Mouse (Mus musculus) stomach, embryonic 14.5 days (tissue): ENCODE measurements at regions not wholly inside any gene's neighbourhood (a gene's known extent, or its start where the extent isn't known, plus 50 kb on each side); places are given as distances from the start of the nearest gene placed in this dataset.

Source experiments
- ATAC-seq: fragments of 200-750 bp; cut with Nextera tagmentation; 2 replicates; pipeline ENCODE4 v1.8.0; 2017; ENCODE audit warnings: low read depth, moderate TSS enrichment; ENCODE audit not compliant: insufficient number of reproducible peaks, insufficient read depth, low FRiP score
- H3K27ac ChIP-seq: fragments of 300-500 bp; sonication (generic); 2 replicates; pipeline ENCODE4 v1.5.1; 2014; ENCODE audit warnings: mild to moderate bottlenecking, low read length, moderate library complexity, mixed read lengths
- H3K27me3 ChIP-seq: fragments of 300-500 bp; sonication (generic); 2 replicates; pipeline ENCODE4 v1.6.1; 2014; ENCODE audit warnings: low read length, control low read depth, mixed read lengths; ENCODE audit not compliant: control insufficient read depth, insufficient read depth
- H3K36me3 ChIP-seq: fragments of 300-500 bp; sonication (generic); 2 replicates; pipeline ENCODE4 v1.6.1; 2014; ENCODE audit warnings: mild to moderate bottlenecking, control low read depth, low read length, moderate library complexity, mixed read lengths; ENCODE audit not compliant: control insufficient read depth, insufficient read depth
- H3K4me1 ChIP-seq: fragments of 300-500 bp; sonication (generic); 2 replicates; pipeline ENCODE4 v1.6.1; 2014; ENCODE audit warnings: low read length, control low read depth, mixed read lengths; ENCODE audit not compliant: control insufficient read depth, insufficient read depth
- H3K4me2 ChIP-seq: fragments of 300-500 bp; sonication (generic); replicated peaks from 2 replicates; pipeline ENCODE4 v1.6.1; 2014; ENCODE audit warnings: low read depth, low read length, control low read depth
- H3K4me3 ChIP-seq: fragments of 300-500 bp; sonication (generic); 2 replicates; pipeline ENCODE4 v1.5.1; 2014; ENCODE audit warnings: low read depth, low read length, control low read depth
- H3K9ac ChIP-seq: fragments of 300-500 bp; sonication (generic); replicated peaks from 2 replicates; pipeline ENCODE4 v1.6.1; 2014; ENCODE audit warnings: low read depth, mild to moderate bottlenecking, control low read depth, low read length, moderate library complexity, mixed read lengths
- H3K9me3 ChIP-seq: fragments of 300-500 bp; sonication (generic); 2 replicates; pipeline ENCODE4 v1.6.1; 2016; ENCODE audit warnings: low read depth, low read length, control low read depth; ENCODE audit not compliant: control insufficient read depth
- WGBS: fragments of 180-500 bp; shearing (Covaris S2); extraction: QIAGEN DNeasy Blood & Tissue Kit; methylation state at CpG from one replicate; pipeline ENCODE4 v1.1.7; 2014; 5-methylcytosine and 5-hydroxymethylcytosine counted together

GRCm38 (mm10) chr14:111212929-111213657 is 458.1 kb upstream of the Slitrk6 start:
- Histone ChIP-seq H3K36me3 (no peaks in the 10 kb centered on the region), H3K27me3 (no peaks in the 10 kb centered on the region), H3K4me3 (no peak overlapping the region), H3K4me2 (no peak overlapping the region), H3K4me1 (no peaks in the 10 kb centered on the region), H3K9me3 (no peaks in the 10 kb centered on the region), H3K27ac (no peak overlapping the region), H3K9ac (no peak overlapping the region)
- WGBS, result 79% methylated on average over 4 of the region's 4 CpGs
- no peak for ATAC-seq

- Histone ChIP-seq H3K9me3 (no peaks in the 10 kb centered on the region), H3K27me3 (no peaks in the 10 kb centered on the region), H3K4me2 (no peak overlapping the region), H3K27ac (no peak overlapping the region), H3K36me3 (no peaks in the 10 kb centered on the region), H3K4me1 (no peaks in the 10 kb centered on the region), H3K9ac (no peak overlapping the region), H3K4me3 (no peak overlapping the region)
- WGBS, result 86% methylated on average over 6 of the region's 6 CpGs
- ATAC-seq, result no peak
Observed at GRCm38 (mm10) chr14:111226926-111227325, 448.0 kb upstream of the Slitrk5 start.

- Histone ChIP-seq H3K9me3 (no peaks in the 10 kb centered on the region), H3K4me3 (no peak overlapping the region), H3K27ac (no peak overlapping the region), H3K27me3 (no peaks in the 10 kb centered on the region), H3K9ac (no peak overlapping the region), H3K4me1 (no peaks in the 10 kb centered on the region), H3K4me2 (no peak overlapping the region), H3K36me3 (no peaks in the 10 kb centered on the region)
- 77% methylated on average over 2 of the region's 2 CpGs for WGBS
- ATAC-seq, result no peak
Observed at GRCm38 (mm10) chr14:111239121-111239520, 435.8 kb upstream of the Slitrk5 start.

GRCm38 (mm10) chr14:111249347-111249946 is 425.4 kb upstream of the Slitrk5 start:
- Histone ChIP-seq H3K27me3 (no peaks in the 10 kb centered on the region), H3K4me2 (0 out of 2 replicates have a peak overlapping the region, but pooled peaks have one; percentile 25), H3K36me3 (no peaks in the 10 kb centered on the region), H3K9ac (no peak overlapping the region), H3K9me3 (no peaks in the 10 kb centered on the region), H3K4me3 (no peak overlapping the region), H3K4me1 (no peaks in the 10 kb centered on the region), H3K27ac (no peak overlapping the region)
- peak; percentile 75; the same call in 1 of the 2 replicates for ATAC-seq
- 35% methylated on average over 9 of the region's 9 CpGs for WGBS

- 62% methylated on average over 3 of the region's 3 CpGs for WGBS
- Histone ChIP-seq H3K4me1 (no peaks in the 10 kb centered on the region), H3K4me3 (no peak overlapping the region), H3K36me3 (no peaks in the 10 kb centered on the region), H3K9me3 (no peaks in the 10 kb centered on the region), H3K27me3 (no peaks in the 10 kb centered on the region), H3K27ac (no peak overlapping the region), H3K9ac (no peak overlapping the region), H3K4me2 (no peak overlapping the region)
- ATAC-seq, result no peak
Observed at GRCm38 (mm10) chr14:111253190-111253589, 421.7 kb upstream of the Slitrk5 start.

- no peak overlapping the region for H3K9ac ChIP-seq
- H3K36me3 ChIP-seq, result no peaks in the 10 kb centered on the region
- ATAC-seq, result no peak
- no peaks in the 10 kb centered on the region for H3K4me1 ChIP-seq
- H3K27me3 ChIP-seq, result no peaks in the 10 kb centered on the region
- no peak overlapping the region for H3K4me3 ChIP-seq
- no peak overlapping the region for H3K4me2 ChIP-seq
- H3K9me3 ChIP-seq, result no peaks in the 10 kb centered on the region
- H3K27ac ChIP-seq, result no peak overlapping the region
Observed at GRCm38 (mm10) chr14:111261696-111262095, 413.2 kb upstream of the Slitrk5 start.

- Histone ChIP-seq H3K4me1 (no peaks in the 10 kb centered on the region), H3K4me3 (no peak overlapping the region), H3K27me3 (no peaks in the 10 kb centered on the region), H3K9me3 (no peaks in the 10 kb centered on the region), H3K36me3 (no peaks in the 10 kb centered on the region), H3K27ac (no peak overlapping the region), H3K4me2 (no peak overlapping the region), H3K9ac (no peak overlapping the region)
- WGBS, result 81% methylated on average over 4 of the region's 4 CpGs
- no peak for ATAC-seq
Observed at GRCm38 (mm10) chr14:111270239-111270638, 404.7 kb upstream of the Slitrk5 start.

GRCm38 (mm10) chr14:111281354-111281753 is 393.5 kb upstream of the Slitrk5 start:
- Histone ChIP-seq H3K36me3 (no peaks in the 10 kb centered on the region), H3K4me3 (no peak overlapping the region), H3K27ac (no peak overlapping the region), H3K4me2 (no peak overlapping the region), H3K9ac (no peak overlapping the region), H3K4me1 (no peaks in the 10 kb centered on the region), H3K27me3 (no peaks in the 10 kb centered on the region), H3K9me3 (no peaks in the 10 kb centered on the region)
- 90% methylated on average over 1 of the region's 1 CpGs for WGBS
- no peak for ATAC-seq
